Mouse (Mus musculus) limb, embryonic 13.5 days (tissue): ENCODE data around the gene Pla2g4d. TPM values are rescaled to one million over a fixed set of nuclear protein-coding genes. Genes with fewer than 3 reads are reported as not detected.
A peak's percentile ranks its signal among the peaks of the same experiment; 100 is the strongest.
"Not testable (repeated sequence)": the region's sequence is repeated elsewhere in the genome, so short reads cannot be mapped to it uniquely, and the experiment has no call there.

Experiments
- ATAC-seq: fragments of 200-750 bp; cut with Nextera tagmentation; 2 replicates; pipeline ENCODE4 v1.8.0; 2017; ENCODE audit warnings: low read depth, moderate number of reproducible peaks, moderate TSS enrichment; ENCODE audit not compliant: low FRiP score
- H3K27ac ChIP-seq: fragments of 300-500 bp; sonication (generic); 2 replicates; pipeline ENCODE4 v1.5.1; 2015; ENCODE audit warnings: inconsistent platforms, mild to moderate bottlenecking, moderate library complexity
- H3K27me3 ChIP-seq: fragments of 300-500 bp; sonication (generic); 2 replicates; pipeline ENCODE4 v1.6.1; 2015; ENCODE audit warnings: mild to moderate bottlenecking, inconsistent platforms
- H3K36me3 ChIP-seq: fragments of 300-500 bp; sonication (generic); 2 replicates; pipeline ENCODE4 v1.6.1; 2015; ENCODE audit warnings: inconsistent platforms, mild to moderate bottlenecking, moderate library complexity
- H3K4me1 ChIP-seq: fragments of 300-500 bp; sonication (generic); 2 replicates; pipeline ENCODE4 v1.6.1; 2015; ENCODE audit warnings: inconsistent platforms
- H3K4me2 ChIP-seq: fragments of 300-500 bp; sonication (generic); replicated peaks from 2 replicates; pipeline ENCODE4 v1.6.1; 2015; ENCODE audit warnings: inconsistent platforms, mild to moderate bottlenecking, moderate library complexity
- H3K4me3 ChIP-seq: fragments of 300-500 bp; sonication (generic); 2 replicates; pipeline ENCODE4 v1.5.1; 2015; ENCODE audit warnings: moderate library complexity, mild to moderate bottlenecking, inconsistent platforms
- H3K9ac ChIP-seq: fragments of 300-500 bp; sonication (generic); 2 replicates; pipeline ENCODE4 v1.6.1; 2015; ENCODE audit warnings: mild to moderate bottlenecking, inconsistent platforms
- H3K9me3 ChIP-seq: fragments of 300-500 bp; sonication (generic); 2 replicates; pipeline ENCODE4 v1.6.1; 2016; ENCODE audit warnings: inconsistent platforms
- WGBS: fragments of 180-500 bp; shearing (Covaris S2); methylation state at CpG from one replicate; pipeline ENCODE4 v1.1.7; 2015; 5-methylcytosine and 5-hydroxymethylcytosine counted together
- polyA plus RNA-seq: library from polyadenylated mRNA; unstranded; fragments of >200 nt; fragmentation: Nextera tagmentation; extraction: Ambion mirVana; gene quantifications from 2 replicates; pipeline ENCODE4 v1.2.1, GENCODE M21; 2015

The Pla2g4d gene
- polyA plus RNA-seq, 1 experiment from 2014 or later, result 0.19 TPM

GRCm38 (mm10) chr2:120252644-120253043 lies 36.4 kb downstream of the Pla2g4d start:
- H3K4me1 ChIP-seq, result peaks cover 3% of the 10 kb centered on the region; the same call in 1 of the 2 replicates
- H3K27ac ChIP-seq, result no peak overlapping the region
- no peak for ATAC-seq
- H3K36me3 ChIP-seq, result no peaks in the 10 kb centered on the region
- no peak overlapping the region for H3K4me2 ChIP-seq
- no peaks in the 10 kb centered on the region for H3K27me3 ChIP-seq
- no peaks in the 10 kb centered on the region for H3K9me3 ChIP-seq
- 79% methylated on average over 6 of the region's 6 CpGs for WGBS
- H3K9ac ChIP-seq, result no peak overlapping the region
- no peak overlapping the region for H3K4me3 ChIP-seq

- Histone ChIP-seq H3K27me3 (peaks cover 37% of the 10 kb centered on the region), H3K4me2 (peak overlapping the region; percentile 77), H3K36me3 (no peaks in the 10 kb centered on the region), H3K9me3 (no peaks in the 10 kb centered on the region), H3K27ac (no peak overlapping the region), H3K9ac (peak overlapping the region; percentile 43; the same call in 1 of the 2 replicates), H3K4me3 (peak overlapping the region; percentile 45), H3K4me1 (peaks cover 5% of the 10 kb centered on the region)
- 0 out of 2 replicates have a peak, but pooled peaks have one; percentile 36 for ATAC-seq
- WGBS, result 18% methylated on average over 9 of the region's 9 CpGs
Observed at GRCm38 (mm10) chr2:120245421-120246016, 43.5 kb downstream of the Pla2g4d start.

GRCm38 (mm10) chr2:120244679-120245420 lies 44.1 kb downstream of the Pla2g4d start, which contains the start of gene Pla2g4e:
Gene Pla2g4e, minus strand, starts transcription at chr2:120245335.
- no peaks in the 10 kb centered on the region for H3K36me3 ChIP-seq
- H3K9ac ChIP-seq, result peak within 1 kb of the TSS; percentile 43; the same call in 1 of the 2 replicates
- peaks cover 5% of the 10 kb centered on the region for H3K4me1 ChIP-seq
- 5% methylated on average over 27 of the region's 27 CpGs for WGBS
- ATAC-seq, result peak; percentile 79
- H3K4me2 ChIP-seq, result peak within 1 kb of the TSS; percentile 77
- H3K4me3 ChIP-seq, result peak within 1 kb of the TSS; percentile 45
- H3K27me3 ChIP-seq, result peaks cover 37% of the 10 kb centered on the region
- no peaks in the 10 kb centered on the region for H3K9me3 ChIP-seq
- H3K27ac ChIP-seq, result no peak within 1 kb of the TSS

GRCm38 (mm10) chr2:120243995-120244394 lies 45.0 kb downstream of the Pla2g4d start:
- H3K4me1 ChIP-seq, result peaks cover 5% of the 10 kb centered on the region

GRCm38 (mm10) chr2:120242791-120243467 lies 46.1 kb downstream of the Pla2g4d start:
- no peak overlapping the region for H3K9ac ChIP-seq
- H3K27ac ChIP-seq, result no peak overlapping the region
- peaks cover 37% of the 10 kb centered on the region for H3K27me3 ChIP-seq
- WGBS, result 77% methylated on average over 5 of the region's 5 CpGs
- H3K4me1 ChIP-seq, result peaks cover 5% of the 10 kb centered on the region
- no peaks in the 10 kb centered on the region for H3K9me3 ChIP-seq
- no peak for ATAC-seq
- no peak overlapping the region for H3K4me3 ChIP-seq
- H3K4me2 ChIP-seq, result no peak overlapping the region
- H3K36me3 ChIP-seq, result no peaks in the 10 kb centered on the region

More at GRCm38 (mm10) chr2:120243995-120244394, 45.0 kb downstream of the Pla2g4d start:
- H3K27ac ChIP-seq, result no peak overlapping the region
- H3K36me3 ChIP-seq, result no peaks in the 10 kb centered on the region
- H3K4me3 ChIP-seq, result no peak overlapping the region
- H3K27me3 ChIP-seq, result peaks cover 37% of the 10 kb centered on the region
- no peak for ATAC-seq
- no peaks in the 10 kb centered on the region for H3K9me3 ChIP-seq
- no peak overlapping the region for H3K9ac ChIP-seq
- 86% methylated on average over 2 of the region's 2 CpGs for WGBS
- H3K4me2 ChIP-seq, result no peak overlapping the region

GRCm38 (mm10) chr2:120238733-120239132 lies 50.3 kb downstream of the Pla2g4d start:
- not testable (repeated sequence) for H3K9me3 ChIP-seq, H3K27ac ChIP-seq, ATAC-seq, H3K9ac ChIP-seq, H3K4me2 ChIP-seq, H3K4me3 ChIP-seq, H3K36me3 ChIP-seq, H3K4me1 ChIP-seq
- 82% methylated on average over 9 of the region's 9 CpGs for WGBS
- H3K27me3 ChIP-seq, result peaks cover 12% of the 10 kb centered on the region; the same call in 1 of the 2 replicates

GRCm38 (mm10) chr2:120237784-120238183 lies 51.2 kb downstream of the Pla2g4d start:
- no peaks in the 10 kb centered on the region for H3K4me1 ChIP-seq
- 68% methylated on average over 5 of the region's 5 CpGs for WGBS
- no peak overlapping the region for H3K9ac ChIP-seq

GRCm38 (mm10) chr2:120235947-120236640 lies 52.9 kb downstream of the Pla2g4d start:
- Histone ChIP-seq H3K27ac (no peak overlapping the region), H3K4me1 (no peaks in the 10 kb centered on the region), H3K9me3 (no peaks in the 10 kb centered on the region), H3K4me3 (no peak overlapping the region), H3K27me3 (no peaks in the 10 kb centered on the region), H3K36me3 (no peaks in the 10 kb centered on the region), H3K4me2 (no peak overlapping the region), H3K9ac (no peak overlapping the region)
- 79% methylated on average over 3 of the region's 3 CpGs for WGBS
- no peak for ATAC-seq

More at GRCm38 (mm10) chr2:120237784-120238183, 51.2 kb downstream of the Pla2g4d start:
- Histone ChIP-seq H3K27me3 (0 out of 2 replicates have a peak, but pooled peaks cover 3% of the 10 kb centered on the region), H3K4me3 (no peak overlapping the region), H3K27ac (no peak overlapping the region), H3K4me2 (no peak overlapping the region), H3K9me3 (no peaks in the 10 kb centered on the region), H3K36me3 (no peaks in the 10 kb centered on the region)
- ATAC-seq, result no peak

GRCm38 (mm10) chr2:120235381-120235780 lies 53.6 kb downstream of the Pla2g4d start:
- Histone ChIP-seq H3K27me3 (no peaks in the 10 kb centered on the region), H3K4me3 (no peak overlapping the region), H3K4me2 (no peak overlapping the region), H3K9ac (no peak overlapping the region), H3K4me1 (no peaks in the 10 kb centered on the region), H3K36me3 (no peaks in the 10 kb centered on the region), H3K27ac (no peak overlapping the region), H3K9me3 (no peaks in the 10 kb centered on the region)
- 28% methylated on average over 3 of the region's 3 CpGs for WGBS
- ATAC-seq, result no peak

- Histone ChIP-seq H3K9me3 (no peaks in the 10 kb centered on the region), H3K27ac (no peak overlapping the region), H3K9ac (no peak overlapping the region), H3K4me3 (no peak overlapping the region), H3K27me3 (no peaks in the 10 kb centered on the region), H3K4me2 (no peak overlapping the region), H3K36me3 (no peaks in the 10 kb centered on the region), H3K4me1 (no peaks in the 10 kb centered on the region)
- WGBS, result 67% methylated on average over 3 of the region's 3 CpGs
- ATAC-seq, result no peak
Observed at GRCm38 (mm10) chr2:120231642-120232041, 57.4 kb downstream of the Pla2g4d start.
